Mouse (Mus musculus) embryonic facial prominence, embryonic 15.5 days (tissue): ENCODE measurements around the gene 4921524J17Rik. TPM values are rescaled to one million over a fixed set of nuclear protein-coding genes. Genes with fewer than 3 reads are reported as not detected.

Source experiments
- ATAC-seq: fragments of 200-750 bp; cut with Nextera tagmentation; 2 replicates; pipeline ENCODE4 v1.8.0; 2017; ENCODE audit warnings: low read depth, moderate TSS enrichment; ENCODE audit not compliant: insufficient number of reproducible peaks, low FRiP score, low TSS enrichment
- H3K27ac ChIP-seq: fragments of 300-500 bp; sonication (generic); replicated peaks from 2 replicates; pipeline ENCODE4 v1.5.1; 2015; ENCODE audit warnings: mild to moderate bottlenecking, inconsistent platforms
- H3K27me3 ChIP-seq: fragments of 300-500 bp; sonication (generic); 2 replicates; pipeline ENCODE4 v1.6.1; 2015; ENCODE audit warnings: inconsistent platforms
- H3K36me3 ChIP-seq: fragments of 300-500 bp; sonication (generic); 2 replicates; pipeline ENCODE4 v1.6.1; 2015; ENCODE audit warnings: mild to moderate bottlenecking, inconsistent platforms
- H3K4me1 ChIP-seq: fragments of 300-500 bp; sonication (generic); 2 replicates; pipeline ENCODE4 v1.6.1; 2015; ENCODE audit warnings: inconsistent platforms
- H3K4me2 ChIP-seq: fragments of 300-500 bp; sonication (generic); replicated peaks from 2 replicates; pipeline ENCODE4 v1.6.1; 2015; ENCODE audit warnings: mild to moderate bottlenecking, inconsistent platforms
- H3K4me3 ChIP-seq: fragments of 300-500 bp; sonication (generic); replicated peaks from 2 replicates; pipeline ENCODE4 v1.5.1; 2015; ENCODE audit warnings: mild to moderate bottlenecking, inconsistent platforms
- H3K9ac ChIP-seq: fragments of 300-500 bp; sonication (generic); 2 replicates; pipeline ENCODE4 v1.6.1; 2015; ENCODE audit warnings: inconsistent platforms
- H3K9me3 ChIP-seq: fragments of 300-500 bp; sonication (generic); replicated peaks from 2 replicates; pipeline ENCODE4 v1.6.1; 2016; ENCODE audit warnings: inconsistent platforms
- WGBS: fragments of 180-500 bp; shearing (Covaris S2); methylation state at CpG from one replicate; pipeline ENCODE4 v1.1.7; 2015; 5-methylcytosine and 5-hydroxymethylcytosine counted together
- polyA plus RNA-seq: library from polyadenylated mRNA; unstranded; fragments of >200 nt; fragmentation: Nextera tagmentation; extraction: Ambion mirVana; gene quantifications from 2 replicates; pipeline ENCODE4 v1.2.1, GENCODE M21; 2015

The 4921524J17Rik gene
- polyA plus RNA-seq: 47.9 and 50.8 TPM in 2 replicates

GRCm38 (mm10) chr8:85432168-85433016, at the start of gene 4921524J17Rik:
Gene 4921524J17Rik (minus strand): TSS chr8:85432833.
- under 1% methylated on average over 81 of the region's 85 CpGs for WGBS
- Histone ChIP-seq H3K4me3 (peak within 1 kb of the TSS; percentile 85), H3K27me3 (no peaks in the 10 kb centered on the region), H3K27ac (peak within 1 kb of the TSS; percentile 95), H3K9ac (peak within 1 kb of the TSS; percentile 74), H3K4me1 (peaks cover 20% of the 10 kb centered on the region), H3K4me2 (peak within 1 kb of the TSS; percentile 54), H3K9me3 (no peaks in the 10 kb centered on the region), H3K36me3 (no peaks in the 10 kb centered on the region)
- ATAC-seq: peak; percentile 99

GRCm38 (mm10) chr8:85482427-85482826, 49.8 kb upstream of the 4921524J17Rik start:
- no peak for ATAC-seq
- no peaks in the 10 kb centered on the region for H3K4me1 ChIP-seq
- no peak overlapping the region for H3K4me2 ChIP-seq
- H3K36me3 ChIP-seq: no peaks in the 10 kb centered on the region
- no peak overlapping the region for H3K27ac ChIP-seq
- H3K4me3 ChIP-seq: no peak overlapping the region
- WGBS: 52% methylated on average over 6 of the region's 6 CpGs
- no peaks in the 10 kb centered on the region for H3K9me3 ChIP-seq
- no peak overlapping the region for H3K9ac ChIP-seq
- H3K27me3 ChIP-seq: no peaks in the 10 kb centered on the region

- no peak overlapping the region for H3K27ac ChIP-seq
- no peaks in the 10 kb centered on the region for H3K36me3 ChIP-seq
- no peak; the same call in 1 of the 2 replicates for ATAC-seq
- WGBS: 26% methylated on average over 10 of the region's 10 CpGs
- H3K27me3 ChIP-seq: no peaks in the 10 kb centered on the region
- H3K4me1 ChIP-seq: no peaks in the 10 kb centered on the region
- no peak overlapping the region for H3K9ac ChIP-seq
- H3K4me2 ChIP-seq: 0 out of 2 replicates have a peak overlapping the region, but pooled peaks have one; percentile 15
- no peak overlapping the region for H3K4me3 ChIP-seq
- H3K9me3 ChIP-seq: no peaks in the 10 kb centered on the region
Measured at GRCm38 (mm10) chr8:85481900-85482299, 49.3 kb upstream of the 4921524J17Rik start.

GRCm38 (mm10) chr8:85479710-85480109, 47.1 kb upstream of the 4921524J17Rik start:
- Histone ChIP-seq H3K9me3 (no peaks in the 10 kb centered on the region), H3K4me2 (no peak overlapping the region), H3K27me3 (no peaks in the 10 kb centered on the region), H3K36me3 (no peaks in the 10 kb centered on the region), H3K9ac (no peak overlapping the region), H3K4me1 (no peaks in the 10 kb centered on the region), H3K4me3 (no peak overlapping the region), H3K27ac (no peak overlapping the region)
- no peak for ATAC-seq
- WGBS: 87% methylated on average over 2 of the region's 2 CpGs

GRCm38 (mm10) chr8:85478397-85478796, 45.8 kb upstream of the 4921524J17Rik start:
- Histone ChIP-seq H3K9me3 (no peaks in the 10 kb centered on the region), H3K36me3 (no peaks in the 10 kb centered on the region), H3K4me3 (no peak overlapping the region), H3K27me3 (no peaks in the 10 kb centered on the region), H3K4me1 (no peaks in the 10 kb centered on the region), H3K4me2 (no peak overlapping the region), H3K27ac (no peak overlapping the region), H3K9ac (no peak overlapping the region)
- no peak for ATAC-seq
- WGBS: 81% methylated on average over 2 of the region's 2 CpGs

- Histone ChIP-seq H3K9ac (no peak overlapping the region), H3K4me1 (no peaks in the 10 kb centered on the region), H3K4me3 (no peak overlapping the region), H3K27me3 (no peaks in the 10 kb centered on the region), H3K36me3 (no peaks in the 10 kb centered on the region), H3K4me2 (no peak overlapping the region), H3K27ac (no peak overlapping the region), H3K9me3 (no peaks in the 10 kb centered on the region)
- ATAC-seq: no peak
- WGBS: 78% methylated on average over 4 of the region's 4 CpGs
Measured at GRCm38 (mm10) chr8:85476970-85477545, 44.4 kb upstream of the 4921524J17Rik start.

GRCm38 (mm10) chr8:85474924-85475323, 42.3 kb upstream of the 4921524J17Rik start:
- WGBS: 86% methylated on average over 3 of the region's 3 CpGs
- no peak overlapping the region for H3K9ac ChIP-seq
- no peak overlapping the region for H3K4me2 ChIP-seq
- no peaks in the 10 kb centered on the region for H3K36me3 ChIP-seq
- no peak for ATAC-seq
- H3K27me3 ChIP-seq: no peaks in the 10 kb centered on the region
- no peaks in the 10 kb centered on the region for H3K4me1 ChIP-seq
- no peaks in the 10 kb centered on the region for H3K9me3 ChIP-seq
- H3K27ac ChIP-seq: no peak overlapping the region
- H3K4me3 ChIP-seq: no peak overlapping the region

- ATAC-seq: no peak
- WGBS: 67% methylated on average over 4 of the region's 4 CpGs
- no peak overlapping the region for H3K27ac ChIP-seq
Measured at GRCm38 (mm10) chr8:85473246-85473645, 40.6 kb upstream of the 4921524J17Rik start.

GRCm38 (mm10) chr8:85472800-85473199, 40.2 kb upstream of the 4921524J17Rik start:
- WGBS: 63% methylated on average over 6 of the region's 6 CpGs
- Histone ChIP-seq H3K4me1 (no peaks in the 10 kb centered on the region), H3K27me3 (no peaks in the 10 kb centered on the region), H3K9me3 (no peaks in the 10 kb centered on the region), H3K4me2 (no peak overlapping the region), H3K27ac (no peak overlapping the region), H3K9ac (no peak overlapping the region), H3K4me3 (no peak overlapping the region), H3K36me3 (no peaks in the 10 kb centered on the region)
- no peak for ATAC-seq

More at GRCm38 (mm10) chr8:85473246-85473645, 40.6 kb upstream of the 4921524J17Rik start:
- Histone ChIP-seq H3K4me2 (no peak overlapping the region), H3K36me3 (no peaks in the 10 kb centered on the region), H3K4me1 (no peaks in the 10 kb centered on the region), H3K27me3 (no peaks in the 10 kb centered on the region), H3K9ac (no peak overlapping the region), H3K4me3 (no peak overlapping the region), H3K9me3 (no peaks in the 10 kb centered on the region)

- Histone ChIP-seq H3K4me1 (no peaks in the 10 kb centered on the region), H3K27ac (no peak overlapping the region), H3K4me3 (no peak overlapping the region), H3K4me2 (no peak overlapping the region), H3K9ac (no peak overlapping the region), H3K36me3 (no peaks in the 10 kb centered on the region), H3K27me3 (no peaks in the 10 kb centered on the region), H3K9me3 (no peaks in the 10 kb centered on the region)
- WGBS: 82% methylated on average over 8 of the region's 8 CpGs
- no peak for ATAC-seq
Measured at GRCm38 (mm10) chr8:85470753-85471152, 38.1 kb upstream of the 4921524J17Rik start.

GRCm38 (mm10) chr8:85466056-85466455, 33.4 kb upstream of the 4921524J17Rik start:
- Histone ChIP-seq H3K27ac (no peak overlapping the region), H3K36me3 (no peaks in the 10 kb centered on the region), H3K27me3 (no peaks in the 10 kb centered on the region), H3K4me2 (no peak overlapping the region), H3K4me3 (no peak overlapping the region), H3K4me1 (no peaks in the 10 kb centered on the region), H3K9me3 (no peaks in the 10 kb centered on the region), H3K9ac (no peak overlapping the region)
- WGBS: 81% methylated on average over 4 of the region's 4 CpGs
- ATAC-seq: no peak
